Mouse (Mus musculus): ENCODE measurements around the gene Gm36864. TPM values are rescaled to one million over a fixed set of nuclear protein-coding genes. Genes with fewer than 3 reads are reported as not detected.

Gm36864 gene
- polyA plus RNA-seq, 1 experiment from 2014 or later = not detected

GRCm38 (mm10) chr7:44268117-44268516 is 32.1 kb downstream of the Gm36864 start:
- 83% methylated on average over 11 of the region's 11 CpGs for WGBS
- no peak for ATAC-seq
- H3K27me3 ChIP-seq (ENCODE audit: control insufficient read depth, insufficient read depth, low read depth, low read length) = no peaks in the 10 kb centered on the region

DNA sequence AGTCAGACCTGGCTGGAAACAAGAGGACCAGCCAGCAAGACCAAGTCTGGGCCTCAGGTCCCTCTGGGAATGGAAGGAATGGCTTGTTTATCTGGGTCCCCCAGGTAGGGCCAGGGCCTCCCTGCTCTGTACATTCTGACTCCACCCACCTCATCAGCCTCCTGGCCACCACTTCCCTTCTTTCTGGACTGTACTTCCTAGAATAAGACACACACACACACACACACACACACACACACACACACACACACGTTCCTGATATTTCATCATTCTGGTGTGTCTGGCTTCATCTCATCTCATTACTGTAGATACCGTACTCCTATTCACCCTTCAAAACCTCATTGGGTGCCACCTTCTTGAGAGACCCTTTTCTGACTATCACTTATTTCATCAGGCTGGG is 33.4 kb downstream of the Gm36864 start:
- Histone ChIP-seq H3K9ac (ENCODE audit: low read depth, low read length) (no peak overlapping the region), H3K27me3 (ENCODE audit: control insufficient read depth, insufficient read depth, low read depth, low read length) (no peaks in the 10 kb centered on the region), H3K4me2 (ENCODE audit: low read length) (no peak overlapping the region), H3K4me1 (ENCODE audit: control insufficient read depth, insufficient read depth, low read length) (no peaks in the 10 kb centered on the region), H3K9me3 (replicated peaks; ENCODE audit: control insufficient read depth, low read length, poor library complexity, severe bottlenecking) (no peaks in the 10 kb centered on the region), H3K4me3 (ENCODE audit: low read depth, low read length) (no peak overlapping the region), H3K36me3 (ENCODE audit: control insufficient read depth, insufficient read depth, low read length) (no peaks in the 10 kb centered on the region), H3K27ac (ENCODE audit: low read length) (no peak overlapping the region)
- no peak for ATAC-seq
- 96% methylated on average over 2 of the region's 2 CpGs for WGBS

More at GRCm38 (mm10) chr7:44268117-44268516, 32.1 kb downstream of the Gm36864 start:
- Histone ChIP-seq H3K9me3 (replicated peaks; ENCODE audit: control insufficient read depth, low read length, poor library complexity, severe bottlenecking) (no peaks in the 10 kb centered on the region), H3K4me1 (ENCODE audit: control insufficient read depth, insufficient read depth, low read length) (no peaks in the 10 kb centered on the region), H3K36me3 (ENCODE audit: control insufficient read depth, insufficient read depth, low read length) (no peaks in the 10 kb centered on the region), H3K4me3 (ENCODE audit: low read depth, low read length) (no peak overlapping the region), H3K9ac (ENCODE audit: low read depth, low read length) (no peak overlapping the region), H3K4me2 (ENCODE audit: low read length) (no peak overlapping the region), H3K27ac (ENCODE audit: low read length) (no peak overlapping the region)

GRCm38 (mm10) chr7:44271309-44271708 is 35.3 kb downstream of the Gm36864 start:
- 0 out of 2 replicates have a peak, but pooled peaks have one; percentile 61 for ATAC-seq
- no peak overlapping the region for H3K9ac ChIP-seq (ENCODE audit: low read depth, low read length)
- no peaks in the 10 kb centered on the region for H3K36me3 ChIP-seq (ENCODE audit: control insufficient read depth, insufficient read depth, low read length)
- no peaks in the 10 kb centered on the region for H3K27me3 ChIP-seq (ENCODE audit: control insufficient read depth, insufficient read depth, low read depth, low read length)
- H3K4me2 ChIP-seq (ENCODE audit: low read length) = no peak overlapping the region
- H3K4me1 ChIP-seq (ENCODE audit: control insufficient read depth, insufficient read depth, low read length) = no peaks in the 10 kb centered on the region
- WGBS = 70% methylated on average over 2 of the region's 2 CpGs
- H3K27ac ChIP-seq (ENCODE audit: low read length) = no peak overlapping the region
- no peak overlapping the region for H3K4me3 ChIP-seq (ENCODE audit: low read depth, low read length)
- no peaks in the 10 kb centered on the region for H3K9me3 ChIP-seq (replicated peaks; ENCODE audit: control insufficient read depth, low read length, poor library complexity, severe bottlenecking)

DNA sequence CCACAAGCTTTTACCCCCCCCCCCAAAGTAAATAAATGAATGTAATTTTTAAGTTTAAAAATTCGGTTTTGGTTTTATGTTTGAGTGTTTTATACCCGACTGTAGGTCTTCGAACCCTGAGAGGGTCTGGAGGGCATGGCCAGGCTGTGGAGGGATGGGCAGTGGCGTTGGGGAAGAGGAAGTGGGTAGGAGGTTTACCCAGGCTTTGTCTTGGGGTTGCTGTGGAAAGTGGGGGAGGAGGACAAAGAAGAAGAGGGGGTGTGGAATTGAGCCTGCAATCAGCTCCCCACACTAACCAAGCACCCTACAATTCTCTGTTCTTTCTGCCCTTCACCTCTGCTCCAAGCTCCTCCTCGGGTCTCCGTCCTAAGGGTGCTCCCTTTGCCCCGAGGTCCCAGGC is 36.6 kb downstream of the Gm36864 start:
- H3K36me3 ChIP-seq (ENCODE audit: control insufficient read depth, insufficient read depth, low read length) = no peaks in the 10 kb centered on the region
- H3K27ac ChIP-seq (ENCODE audit: low read length) = no peak overlapping the region
- ATAC-seq = no peak
- H3K4me2 ChIP-seq (ENCODE audit: low read length) = no peak overlapping the region
- 88% methylated on average over 7 of the region's 7 CpGs for WGBS
- H3K4me1 ChIP-seq (ENCODE audit: control insufficient read depth, insufficient read depth, low read length) = no peaks in the 10 kb centered on the region
- H3K9me3 ChIP-seq (replicated peaks; ENCODE audit: control insufficient read depth, low read length, poor library complexity, severe bottlenecking) = no peaks in the 10 kb centered on the region
- H3K27me3 ChIP-seq (ENCODE audit: control insufficient read depth, insufficient read depth, low read depth, low read length) = no peaks in the 10 kb centered on the region
- no peak overlapping the region for H3K4me3 ChIP-seq (ENCODE audit: low read depth, low read length)
- no peak overlapping the region for H3K9ac ChIP-seq (ENCODE audit: low read depth, low read length)

GRCm38 (mm10) chr7:44273446-44273845 is 37.5 kb downstream of the Gm36864 start:
- Histone ChIP-seq H3K27me3 (ENCODE audit: control insufficient read depth, insufficient read depth, low read depth, low read length) (no peaks in the 10 kb centered on the region), H3K4me3 (ENCODE audit: low read depth, low read length) (no peak overlapping the region), H3K9me3 (replicated peaks; ENCODE audit: control insufficient read depth, low read length, poor library complexity, severe bottlenecking) (no peaks in the 10 kb centered on the region), H3K36me3 (ENCODE audit: control insufficient read depth, insufficient read depth, low read length) (no peaks in the 10 kb centered on the region), H3K27ac (ENCODE audit: low read length) (no peak overlapping the region), H3K4me2 (ENCODE audit: low read length) (no peak overlapping the region), H3K9ac (ENCODE audit: low read depth, low read length) (no peak overlapping the region), H3K4me1 (ENCODE audit: control insufficient read depth, insufficient read depth, low read length) (no peaks in the 10 kb centered on the region)
- no peak for ATAC-seq
- 60% methylated on average over 7 of the region's 7 CpGs for WGBS

DNA sequence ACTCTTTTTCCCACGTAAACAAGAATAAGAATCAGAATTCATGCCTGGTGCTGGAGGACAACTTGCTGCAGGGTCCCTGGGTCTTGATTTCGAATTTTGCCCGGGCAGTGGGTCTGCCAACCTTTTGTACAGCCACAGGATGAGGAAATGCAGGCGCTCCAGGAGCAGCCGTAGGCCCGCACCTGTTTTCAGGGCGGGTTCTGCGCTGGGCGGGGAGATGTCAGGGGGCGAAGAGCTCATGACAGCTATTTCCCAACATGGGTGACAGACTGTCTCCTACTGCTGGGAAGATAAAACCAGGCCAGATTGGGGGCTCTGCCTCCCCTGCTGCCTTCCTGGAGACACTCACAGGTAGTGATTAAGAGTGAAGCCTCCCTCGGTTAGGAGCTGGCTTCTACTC is 38.1 kb downstream of the Gm36864 start:
- Histone ChIP-seq H3K4me1 (ENCODE audit: control insufficient read depth, insufficient read depth, low read length) (no peaks in the 10 kb centered on the region), H3K36me3 (ENCODE audit: control insufficient read depth, insufficient read depth, low read length) (no peaks in the 10 kb centered on the region), H3K9me3 (replicated peaks; ENCODE audit: control insufficient read depth, low read length, poor library complexity, severe bottlenecking) (no peaks in the 10 kb centered on the region), H3K4me2 (ENCODE audit: low read length) (no peak overlapping the region), H3K4me3 (ENCODE audit: low read depth, low read length) (no peak overlapping the region), H3K27ac (ENCODE audit: low read length) (no peak overlapping the region), H3K27me3 (ENCODE audit: control insufficient read depth, insufficient read depth, low read depth, low read length) (no peaks in the 10 kb centered on the region), H3K9ac (ENCODE audit: low read depth, low read length) (no peak overlapping the region)
- no peak for ATAC-seq
- WGBS = 43% methylated on average over 11 of the region's 11 CpGs

DNA sequence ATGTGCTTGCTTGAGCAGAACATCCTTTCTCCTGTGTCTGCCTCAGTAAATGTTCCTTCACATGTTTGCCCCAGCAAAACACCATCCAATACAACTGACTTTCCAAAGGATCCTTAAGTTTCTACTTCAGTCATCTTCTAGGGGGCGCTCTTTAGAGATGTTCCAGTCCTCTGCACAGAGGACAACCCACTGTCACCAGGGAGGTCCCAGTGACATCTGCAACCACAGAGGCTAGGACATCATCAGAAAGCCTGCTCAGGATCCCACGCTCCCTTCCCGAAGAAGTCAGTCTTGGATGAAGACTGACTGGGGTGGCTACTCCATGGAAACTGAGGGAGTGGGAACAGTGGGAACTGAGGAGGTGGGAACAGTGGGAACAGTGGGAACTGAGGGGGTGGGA is 39.6 kb downstream of the Gm36864 start:
- ATAC-seq = no peak
- Histone ChIP-seq H3K4me1 (ENCODE audit: control insufficient read depth, insufficient read depth, low read length) (no peaks in the 10 kb centered on the region), H3K27me3 (ENCODE audit: control insufficient read depth, insufficient read depth, low read depth, low read length) (no peaks in the 10 kb centered on the region), H3K27ac (ENCODE audit: low read length) (no peak overlapping the region), H3K4me3 (ENCODE audit: low read depth, low read length) (no peak overlapping the region), H3K36me3 (ENCODE audit: control insufficient read depth, insufficient read depth, low read length) (no peaks in the 10 kb centered on the region), H3K9me3 (replicated peaks; ENCODE audit: control insufficient read depth, low read length, poor library complexity, severe bottlenecking) (no peaks in the 10 kb centered on the region), H3K9ac (ENCODE audit: low read depth, low read length) (no peak overlapping the region), H3K4me2 (ENCODE audit: low read length) (no peak overlapping the region)
- 82% methylated on average over 3 of the region's 3 CpGs for WGBS

GRCm38 (mm10) chr7:44276461-44277249 is 40.7 kb downstream of the Gm36864 start:
- WGBS = 80% methylated on average over 8 of the region's 10 CpGs
- no peak overlapping the region for H3K9ac ChIP-seq (ENCODE audit: low read depth, low read length)
- H3K4me2 ChIP-seq (ENCODE audit: low read length) = no peak overlapping the region
- no peaks in the 10 kb centered on the region for H3K9me3 ChIP-seq (replicated peaks; ENCODE audit: control insufficient read depth, low read length, poor library complexity, severe bottlenecking)
- peaks cover 5% of the 10 kb centered on the region; the same call in 1 of the 2 replicates for H3K4me1 ChIP-seq (ENCODE audit: control insufficient read depth, insufficient read depth, low read length)
- no peak overlapping the region for H3K27ac ChIP-seq (ENCODE audit: low read length)
- no peak for ATAC-seq
- H3K4me3 ChIP-seq (ENCODE audit: low read depth, low read length) = no peak overlapping the region
- H3K36me3 ChIP-seq (ENCODE audit: control insufficient read depth, insufficient read depth, low read length) = no peaks in the 10 kb centered on the region
- H3K27me3 ChIP-seq (ENCODE audit: control insufficient read depth, insufficient read depth, low read depth, low read length) = no peaks in the 10 kb centered on the region

DNA sequence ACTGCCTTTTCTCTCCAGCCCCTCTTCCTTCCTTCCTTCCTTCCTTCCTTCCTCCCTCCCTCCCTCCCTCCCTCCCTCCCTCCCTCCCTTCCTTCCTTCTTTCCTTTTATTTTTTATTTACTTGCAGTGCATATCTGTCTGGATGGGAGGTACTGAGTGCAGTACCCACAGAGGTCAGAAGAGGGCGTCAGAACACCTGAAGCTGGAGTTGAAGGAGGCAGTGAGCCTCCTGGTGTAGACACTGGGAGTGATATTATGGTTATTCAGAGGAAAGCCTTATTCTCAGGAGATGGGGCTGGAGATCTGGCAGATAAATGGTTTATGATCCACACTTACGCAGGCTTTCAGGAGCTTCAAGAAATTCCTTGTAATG is 41.3 kb downstream of the Gm36864 start:
- Histone ChIP-seq H3K27me3 (ENCODE audit: control insufficient read depth, insufficient read depth, low read depth, low read length) (no peaks in the 10 kb centered on the region), H3K9ac (ENCODE audit: low read depth, low read length) (no peak overlapping the region), H3K4me1 (ENCODE audit: control insufficient read depth, insufficient read depth, low read length) (peaks cover 5% of the 10 kb centered on the region; the same call in 1 of the 2 replicates), H3K4me2 (ENCODE audit: low read length) (no peak overlapping the region), H3K27ac (ENCODE audit: low read length) (no peak overlapping the region), H3K36me3 (ENCODE audit: control insufficient read depth, insufficient read depth, low read length) (no peaks in the 10 kb centered on the region), H3K4me3 (ENCODE audit: low read depth, low read length) (no peak overlapping the region), H3K9me3 (replicated peaks; ENCODE audit: control insufficient read depth, low read length, poor library complexity, severe bottlenecking) (no peaks in the 10 kb centered on the region)
- ATAC-seq = no peak
- WGBS = 44% methylated on average over 2 of the region's 2 CpGs

Measured in midbrain, embryonic 16.5 days (tissue).